Mouse (Mus musculus) gastrocnemius, adult 8-10 months (tissue): ENCODE data around the gene Nptn. TPM values are rescaled to one million over a fixed set of nuclear protein-coding genes. Genes with fewer than 3 reads are reported as not detected.
"Not testable (repeated sequence)": the region's sequence is repeated elsewhere in the genome, so short reads cannot be mapped to it uniquely, and the experiment has no call there.

Source experiments
- DNase-seq, 2 experiments: peaks; one replicate each; pipeline ENCODE4 v3.0.0; 2022; ENCODE audit warnings: low spot score in 2 of 2
- total RNA-seq, 4 experiments: library from RNA; stranded (reverse); gene quantifications; 2 replicates each; pipeline ENCODE4 v1.2.4; 2022

Nptn gene
- total RNA-seq, 4 experiments from 2014 or later = 90.1 to 125 (median 108) TPM

DNA sequence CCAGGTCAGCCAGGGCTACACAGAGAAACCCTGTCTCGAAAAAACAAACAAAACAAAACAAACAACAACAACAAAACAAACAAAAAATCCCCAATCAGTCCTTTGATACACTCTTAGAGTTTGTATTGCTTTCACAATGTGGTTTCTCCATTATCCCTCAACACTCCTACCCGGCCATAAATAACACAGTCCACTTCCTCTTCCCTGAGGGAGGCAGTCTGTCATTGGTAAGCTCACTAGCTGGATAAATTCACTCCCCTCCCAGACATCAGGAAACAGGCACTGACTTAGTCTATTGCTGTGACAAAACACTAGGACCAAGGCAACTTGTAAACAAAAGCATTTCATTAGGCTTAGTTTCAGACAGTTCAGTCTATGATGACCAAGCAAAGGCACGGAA, 21.8 kb upstream of the Nptn start:
- DNase-seq = no peak

DNA sequence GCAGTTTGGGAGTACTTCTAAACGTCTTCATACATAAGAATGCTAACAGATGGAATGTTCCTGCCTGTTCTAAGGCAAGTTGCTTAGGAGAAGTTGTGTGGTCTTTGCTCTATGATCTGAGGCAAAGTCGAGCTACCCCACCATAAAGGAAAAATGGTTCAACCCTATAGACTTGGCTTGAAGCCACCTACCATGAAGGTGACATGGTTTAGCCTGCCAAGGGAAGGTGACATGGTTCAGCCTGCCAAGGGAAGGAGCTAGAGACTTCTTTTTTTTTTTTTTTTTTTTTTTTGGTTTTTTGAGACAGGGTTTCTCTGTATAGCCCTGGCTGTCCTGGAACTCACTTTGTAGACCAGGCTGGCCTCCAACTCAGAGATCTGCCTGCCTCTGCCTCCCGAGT, 16.1 kb upstream of the Nptn start:
- DNase-seq = not testable (repeated sequence)

DNA sequence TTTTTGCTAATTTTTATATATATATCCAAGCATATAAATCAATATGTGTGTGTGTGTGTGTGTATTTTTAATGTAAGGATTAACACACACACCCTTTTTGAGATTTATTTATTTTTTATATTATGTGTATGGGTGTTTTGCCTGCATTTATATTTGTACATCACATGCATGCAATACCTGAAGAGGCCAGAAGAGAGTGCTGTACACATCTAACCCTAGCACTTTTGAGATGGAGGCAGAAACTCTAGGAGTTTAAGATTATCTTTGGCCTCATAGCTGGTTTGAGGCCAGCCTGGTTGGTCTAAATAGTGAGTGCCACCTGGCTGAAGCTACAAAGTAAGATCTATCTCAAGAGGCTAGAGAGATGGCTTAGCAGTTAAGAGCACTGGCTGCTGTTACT, 14.4 kb upstream of the Nptn start:
- DNase-seq = no peak

DNA sequence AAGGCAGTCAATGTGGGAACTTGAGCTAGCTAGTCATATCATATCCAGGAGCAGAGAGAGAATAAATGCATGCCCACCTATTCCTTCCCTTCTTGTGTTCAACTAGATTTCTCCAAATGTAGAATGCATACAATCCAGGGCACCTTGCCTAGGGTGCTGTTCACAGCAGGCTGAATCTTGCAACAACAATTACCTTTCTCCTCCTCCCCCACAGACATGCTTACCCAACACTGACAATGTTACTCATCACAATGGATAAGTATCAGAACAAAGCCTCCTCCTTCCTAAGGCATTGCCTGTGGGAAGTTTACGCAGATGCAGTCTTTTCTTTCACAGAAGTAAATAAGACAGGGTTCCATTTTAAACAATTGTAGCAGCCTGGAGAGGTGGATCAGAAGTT, 11.0 kb upstream of the Nptn start:
- no peak for DNase-seq

DNA sequence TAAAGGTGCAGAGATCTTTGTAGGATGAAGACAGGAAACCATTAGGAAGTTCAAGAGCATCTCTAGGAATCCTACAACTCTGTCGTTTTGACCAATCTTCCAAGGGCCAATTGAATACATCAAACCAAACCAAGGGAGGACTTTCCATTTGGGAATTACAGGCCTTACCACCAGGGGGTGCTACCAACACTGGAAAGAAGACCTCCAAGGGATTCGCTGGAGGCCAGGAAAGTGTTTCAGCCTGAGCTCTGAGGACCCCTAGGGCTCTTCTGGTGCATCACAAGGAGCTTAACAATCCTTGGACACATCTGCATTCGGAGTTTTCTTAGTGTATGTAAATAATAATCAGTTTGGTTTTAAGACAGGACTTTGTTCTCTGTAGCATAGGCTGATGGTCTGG, 3.4 kb upstream of the Nptn start:
- DNase-seq = peak; percentile 80 to 83

DNA sequence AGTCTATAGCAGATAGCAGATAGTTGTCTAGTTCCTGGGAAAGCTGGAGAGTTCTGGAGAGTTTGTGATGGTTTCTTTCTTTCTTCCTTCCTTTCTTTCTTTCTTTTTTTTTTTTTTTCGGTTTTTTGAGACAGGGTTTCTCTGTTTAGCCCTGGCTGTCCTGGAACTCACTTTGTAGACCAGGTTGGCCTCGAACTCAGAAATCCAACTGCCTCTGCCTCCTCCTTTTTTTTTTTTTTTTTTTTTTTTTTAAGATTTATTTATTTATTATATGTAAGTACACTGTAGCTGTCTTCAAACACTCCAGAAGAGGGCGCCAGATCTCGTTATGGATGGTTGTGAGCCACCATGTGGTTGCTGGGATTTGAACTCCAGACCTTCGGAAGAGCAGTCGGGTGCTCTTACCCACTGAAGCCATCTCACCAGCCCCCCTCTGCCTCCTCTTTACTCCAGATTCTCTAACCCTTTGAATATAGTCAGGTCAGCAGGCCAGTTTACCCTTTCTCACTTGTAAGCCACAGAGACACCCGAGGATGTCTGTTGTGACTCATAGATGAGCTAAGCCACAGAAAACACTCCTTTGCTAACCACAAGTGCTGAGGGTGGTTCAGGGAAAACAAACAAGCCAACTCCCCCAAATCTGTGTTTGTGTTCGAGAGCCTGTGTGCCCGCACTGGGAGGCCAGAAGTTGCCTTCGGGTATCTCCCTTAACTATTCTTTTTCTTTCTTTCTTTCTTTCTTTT, 1.4 kb upstream of the Nptn start:
- DNase-seq = not testable (repeated sequence)

DNA sequence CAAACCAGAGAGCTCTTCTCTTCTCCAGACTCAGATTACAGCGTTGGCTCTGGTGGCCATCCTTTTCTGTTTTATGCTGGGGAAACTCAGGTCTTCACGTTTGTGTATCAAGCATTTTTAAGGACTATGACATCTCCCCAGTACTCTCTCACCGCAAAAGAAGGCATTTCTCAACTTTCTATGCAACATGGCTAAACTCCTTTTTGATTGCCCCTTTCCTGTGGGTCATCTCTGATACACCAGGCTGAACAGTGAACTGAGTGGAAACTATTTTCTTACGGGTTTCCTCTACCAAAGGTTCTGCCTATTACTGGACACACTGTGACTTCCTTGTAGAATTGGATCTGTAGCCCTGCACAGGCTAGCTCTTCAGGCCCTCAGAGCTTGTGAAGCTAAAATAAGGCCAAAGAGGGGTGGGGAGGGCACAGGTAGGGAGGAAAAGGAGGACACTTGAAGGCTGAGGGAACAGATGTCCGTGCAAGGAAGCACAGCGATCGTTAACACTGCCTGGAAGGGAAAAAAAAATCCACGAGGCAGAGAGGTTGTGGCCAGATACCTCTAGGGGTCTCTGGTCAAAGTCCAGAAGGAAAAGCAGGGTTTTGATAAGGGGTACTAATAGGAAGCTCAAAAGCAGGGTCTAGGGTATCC, 633 bp upstream of the Nptn start:
- DNase-seq = peak in 1 of 2 experiments; percentile 7

DNA sequence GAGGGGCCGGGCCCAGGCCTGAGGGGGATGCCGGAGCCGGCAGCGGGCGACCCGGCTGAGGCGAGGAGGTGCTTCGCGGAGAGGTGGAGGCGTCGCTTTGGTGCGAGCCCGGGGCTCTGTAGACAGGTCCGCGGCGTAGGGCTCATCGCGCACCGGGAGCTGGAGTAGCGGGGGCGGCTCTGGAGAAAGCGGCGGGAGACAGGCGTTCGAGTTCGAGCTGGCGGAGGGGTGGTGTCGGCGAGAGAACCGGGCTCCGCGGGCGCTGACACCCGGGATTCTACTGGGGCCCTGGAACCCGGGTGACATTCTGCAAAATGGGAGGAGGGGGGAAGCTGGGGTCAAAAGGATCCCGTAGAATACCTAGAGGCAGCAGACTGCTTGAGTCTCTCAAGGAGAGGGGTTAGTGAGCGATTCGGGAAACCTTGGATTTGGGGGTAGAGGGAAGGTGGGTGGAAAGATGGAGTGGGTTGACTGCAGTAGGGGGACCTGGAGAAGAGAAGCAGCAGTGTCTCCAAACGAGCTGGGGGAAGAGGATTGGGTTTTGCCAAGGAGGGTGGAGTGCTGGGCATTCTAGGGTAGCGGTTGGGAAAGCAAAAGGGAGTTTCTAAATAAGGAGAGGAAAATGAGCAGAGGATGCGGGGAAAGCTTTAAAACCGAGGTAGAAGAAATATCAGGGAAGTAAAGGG, 684 bp downstream of the Nptn start:
- DNase-seq = peak in 1 of 2 experiments; percentile 34

DNA sequence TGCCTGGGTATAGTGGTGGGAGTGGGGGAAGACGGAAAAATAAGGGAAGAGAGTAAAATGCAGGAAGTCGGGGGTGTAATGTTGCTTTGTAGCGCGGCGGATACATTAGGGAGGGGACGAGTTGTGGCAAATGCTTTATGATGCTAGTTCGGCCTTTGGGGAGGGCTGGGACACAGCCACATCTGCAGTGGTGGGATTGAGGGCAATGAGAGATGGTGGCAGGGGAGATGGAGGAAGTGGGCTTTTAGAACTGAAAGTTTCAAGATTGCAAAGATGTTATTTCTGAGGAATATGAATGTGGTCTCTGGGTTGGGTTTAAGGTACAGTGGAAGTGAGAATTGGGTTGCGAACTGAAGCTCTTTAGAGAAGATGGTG, 1.2 kb downstream of the Nptn start:
- DNase-seq = no peak

DNA sequence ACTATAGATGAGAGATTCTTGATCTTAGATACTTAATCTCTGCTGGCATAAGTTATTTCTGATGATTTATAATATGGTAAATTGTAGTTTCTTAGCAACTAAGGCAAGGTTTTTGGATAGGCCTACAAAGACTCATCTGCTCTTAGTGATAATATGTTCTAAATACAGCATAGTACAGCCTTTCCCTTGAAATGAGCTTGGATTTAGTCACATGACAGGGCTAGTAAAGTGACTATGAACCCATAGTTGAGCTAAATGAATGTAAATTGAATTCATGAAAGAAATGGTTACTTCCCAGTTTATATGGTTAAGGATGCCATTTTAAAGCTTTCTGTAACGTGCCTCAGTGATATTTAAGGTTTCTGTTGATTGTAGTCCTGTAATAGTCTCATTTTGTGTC, 2.3 kb downstream of the Nptn start:
- no peak for DNase-seq

DNA sequence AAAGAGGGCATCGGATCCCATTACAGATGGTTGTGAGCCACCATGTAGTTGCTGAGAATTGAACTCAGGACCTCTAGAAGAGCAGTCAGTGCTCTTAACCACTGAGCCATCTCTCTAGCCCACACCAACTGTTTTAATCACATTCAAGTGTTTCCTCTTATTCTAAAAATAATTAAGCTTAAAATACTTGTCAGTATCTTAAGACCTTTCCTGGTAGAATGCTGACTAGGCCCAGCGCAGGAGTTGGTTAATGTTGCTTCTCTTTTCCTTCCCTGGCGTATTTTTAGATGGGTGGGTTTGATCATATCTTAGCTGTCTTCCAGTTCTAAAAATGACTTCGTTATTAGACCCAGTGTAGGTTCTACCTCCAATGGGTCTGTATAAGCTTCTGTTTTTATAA, 6.6 kb downstream of the Nptn start:
- DNase-seq = no peak

DNA sequence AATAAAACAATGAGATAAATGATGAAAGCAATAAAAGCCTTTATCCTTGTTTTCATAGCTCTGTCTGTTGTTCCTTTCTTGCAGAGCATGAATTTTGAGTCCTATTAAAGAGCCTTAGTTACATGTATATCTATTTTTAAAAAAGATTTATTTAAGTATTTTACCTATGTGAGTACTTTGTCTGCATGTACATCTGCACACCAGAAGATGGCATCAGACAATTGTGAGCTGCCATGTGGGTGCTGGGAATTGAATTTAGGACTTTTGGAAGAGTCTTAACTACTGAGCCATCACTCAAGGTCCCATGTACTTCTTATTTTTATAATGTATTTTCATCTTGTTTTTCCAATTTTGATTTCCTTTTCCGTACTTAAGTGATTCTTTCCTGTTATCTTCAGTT, 13.3 kb downstream of the Nptn start:
- DNase-seq = no peak

DNA sequence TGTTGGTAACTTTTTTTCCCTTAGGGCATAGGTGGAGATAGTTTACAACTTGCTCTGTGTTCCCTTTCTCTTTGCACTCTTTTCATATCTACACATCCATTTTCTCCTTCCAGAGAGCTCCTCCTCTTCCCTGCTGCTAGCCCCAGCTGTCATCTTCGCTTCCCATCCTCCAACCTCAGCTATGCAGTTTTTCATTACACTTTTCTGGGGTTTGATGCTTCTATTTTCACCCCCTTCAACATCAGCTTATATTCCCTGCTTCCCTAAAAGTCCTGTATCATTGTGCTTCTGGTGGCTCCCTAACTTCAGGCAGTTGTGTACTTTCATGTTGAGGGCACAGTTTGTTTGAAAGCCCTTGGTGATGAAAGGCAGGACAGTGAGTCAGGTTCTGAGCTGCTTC, 31.8 kb downstream of the Nptn start:
- no peak for DNase-seq

DNA sequence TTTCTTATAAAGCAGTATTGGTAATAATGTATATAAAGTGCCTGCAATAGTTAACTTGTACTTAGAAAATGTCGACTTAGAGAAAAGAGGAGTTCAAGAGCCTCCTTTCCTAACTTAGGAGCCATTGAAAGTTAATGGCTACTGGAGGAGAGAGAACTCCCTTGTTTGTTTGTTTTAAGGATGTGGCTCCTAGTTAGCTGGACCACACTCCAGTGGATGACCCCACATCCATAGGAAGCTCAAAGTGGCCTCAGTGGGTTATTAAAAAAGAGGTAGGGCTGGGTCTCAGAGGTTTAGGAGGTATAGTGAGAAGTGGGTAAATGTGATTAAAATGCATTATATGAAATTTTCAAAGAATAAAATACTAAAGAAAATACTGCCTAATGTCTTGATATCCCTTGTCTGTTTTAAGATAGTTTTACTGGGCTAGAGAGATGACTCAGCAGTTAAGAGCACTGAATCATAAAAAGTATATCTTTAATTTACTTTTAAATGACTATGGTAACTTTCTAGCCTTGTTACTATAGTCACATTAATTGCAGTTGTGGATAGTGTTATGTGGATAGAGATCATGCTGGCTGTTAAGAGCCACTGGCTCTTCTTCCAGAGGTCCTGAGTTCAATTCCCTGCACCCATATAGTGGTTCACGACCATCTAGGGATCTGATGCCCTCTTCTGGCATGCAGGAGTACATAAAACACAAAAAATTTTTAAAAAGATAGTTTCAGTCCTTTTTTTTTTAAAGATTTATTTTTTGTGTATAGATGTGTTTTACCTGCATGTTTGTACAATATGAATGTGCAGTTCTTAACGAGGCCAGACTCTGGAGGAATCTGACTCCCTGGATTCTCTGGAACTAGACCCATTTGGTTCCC, 33.3 kb downstream of the Nptn start:
- no peak for DNase-seq

DNA sequence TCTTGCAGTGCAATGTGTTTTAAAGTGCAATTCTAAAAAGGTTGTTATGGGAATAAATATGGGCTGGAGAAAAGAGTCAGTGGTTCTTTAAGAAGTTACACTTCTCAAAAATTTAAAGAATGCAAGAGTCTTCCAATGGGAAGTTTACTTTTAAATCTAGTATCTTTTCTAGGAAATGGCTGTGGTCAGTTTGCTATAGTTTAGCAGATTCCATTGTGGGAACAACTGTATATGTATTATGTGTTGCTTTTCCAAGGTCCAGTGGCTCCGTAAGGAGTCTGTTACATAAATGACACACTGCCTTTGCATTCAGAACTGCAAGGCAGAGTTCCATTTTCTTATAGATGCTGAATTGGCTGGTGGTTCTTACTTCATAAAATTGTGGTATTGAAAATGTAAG, 41.0 kb downstream of the Nptn start:
- DNase-seq = no peak

DNA sequence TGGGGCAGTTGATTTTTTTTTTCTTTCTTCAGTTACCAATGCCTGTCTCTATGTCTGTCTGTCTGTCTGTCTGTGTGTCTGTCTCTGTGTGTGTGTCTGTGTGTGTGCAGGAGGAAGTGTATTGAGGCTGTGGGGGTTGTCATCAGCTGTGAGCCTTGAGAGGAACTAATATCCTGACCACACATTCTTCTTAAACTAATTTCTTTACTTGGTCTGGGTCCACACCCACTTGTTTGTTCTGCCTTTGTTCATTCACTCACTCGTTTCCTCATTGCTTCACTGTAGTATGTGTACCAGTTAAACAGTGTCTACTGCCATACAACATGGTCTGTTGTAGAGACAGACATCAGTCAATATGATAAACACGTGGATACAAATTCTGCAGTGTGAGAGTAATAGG, 45.2 kb downstream of the Nptn start:
- no peak for DNase-seq

DNA sequence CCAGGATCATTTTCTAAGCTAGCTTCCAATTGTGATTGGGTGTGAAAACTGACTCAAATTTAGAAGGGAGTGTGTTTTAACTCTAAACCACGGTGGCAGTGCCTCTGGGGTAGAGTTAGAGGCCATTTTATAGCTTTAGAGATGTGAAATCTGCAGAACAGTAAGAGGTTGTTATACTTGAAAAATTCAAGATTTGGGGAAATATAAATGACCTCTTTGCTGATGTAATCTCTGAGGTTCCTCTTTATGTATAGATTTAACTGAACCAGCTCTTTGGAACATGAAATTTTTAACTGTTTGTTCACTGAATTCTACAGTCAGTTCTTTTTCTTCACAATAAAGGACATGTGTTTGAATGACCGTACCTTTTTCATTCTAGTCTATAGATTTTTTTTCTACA, 48.4 kb downstream of the Nptn start:
- no peak for DNase-seq

DNA sequence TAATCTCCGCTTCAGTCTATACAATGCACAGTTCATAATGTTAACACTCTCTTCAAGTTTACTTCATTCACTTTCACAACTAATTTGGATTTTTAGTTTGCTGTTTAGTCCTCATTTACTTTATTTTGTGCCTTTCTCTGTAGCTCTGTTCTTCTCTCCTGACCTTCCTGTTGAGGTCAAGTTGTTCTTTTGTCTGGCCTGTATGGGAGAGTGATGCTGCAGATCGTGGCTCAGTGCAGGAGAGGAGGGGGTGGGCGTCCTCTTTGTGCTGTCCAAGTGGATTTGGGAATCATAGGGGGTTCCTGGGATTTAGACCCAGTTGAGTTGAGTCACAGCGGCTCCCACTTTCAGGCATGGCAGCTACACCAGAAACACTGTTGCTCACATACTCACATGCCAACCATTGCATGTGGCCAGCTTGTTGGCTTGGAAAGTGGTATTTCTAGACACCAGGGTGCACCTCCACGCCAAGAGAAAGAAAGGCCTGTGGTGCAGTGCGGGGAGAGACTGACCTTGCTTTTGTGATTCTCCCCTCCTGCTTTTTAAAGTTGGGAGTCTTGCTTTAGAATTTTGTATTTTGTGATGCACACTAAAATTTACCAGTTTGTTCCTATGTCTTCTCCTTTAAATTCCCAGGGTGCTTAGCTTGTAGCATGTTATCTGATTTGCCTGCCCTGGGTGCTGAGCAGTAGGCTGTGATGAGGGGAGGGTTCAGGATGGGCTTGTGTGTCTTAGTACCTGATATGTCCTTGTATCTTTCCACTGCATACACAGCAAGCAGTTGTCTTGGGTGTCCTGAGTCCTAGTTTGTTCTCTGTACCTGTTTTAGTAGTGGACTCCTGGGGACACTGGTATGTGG, 66.6 kb downstream of the Nptn start:
- DNase-seq = no peak

DNA sequence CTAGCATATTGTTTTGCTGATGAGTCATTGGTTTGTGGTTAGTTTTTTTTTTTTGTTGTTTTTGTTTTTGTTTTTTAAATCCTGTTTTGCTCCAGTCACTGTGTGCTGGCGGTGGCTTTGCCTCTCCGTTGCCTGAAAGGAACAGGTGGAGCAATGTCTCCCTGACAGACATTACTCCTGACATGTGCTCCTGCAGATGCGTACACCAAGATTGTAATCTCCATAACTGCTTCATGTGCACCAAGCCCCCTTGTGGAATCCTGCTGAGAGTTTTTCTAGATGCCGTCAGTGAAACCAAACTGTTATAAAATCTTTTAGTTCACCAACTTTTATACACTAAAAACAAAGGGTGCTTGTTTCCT, 67.2 kb downstream of the Nptn start:
- no peak for DNase-seq

DNA sequence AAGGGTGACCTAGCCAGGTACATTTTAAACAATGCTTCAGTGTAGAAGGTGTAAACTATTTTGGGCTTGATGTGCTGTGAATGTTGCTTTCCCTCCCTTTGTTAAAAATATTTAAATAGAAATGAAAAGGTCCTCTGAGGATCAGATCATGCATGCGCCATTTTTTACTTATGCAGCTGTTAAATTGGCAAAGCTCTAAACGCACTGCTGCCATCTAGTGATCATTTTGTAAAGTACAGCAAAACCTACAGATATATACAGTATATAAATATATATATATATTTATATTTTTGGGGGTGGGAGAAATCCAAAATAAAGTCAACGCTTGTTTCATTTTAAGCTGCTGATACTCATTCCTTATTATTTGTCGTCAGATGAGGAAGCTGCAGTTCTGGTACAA, 70.0 kb downstream of the Nptn start:
- DNase-seq = no peak

DNA sequence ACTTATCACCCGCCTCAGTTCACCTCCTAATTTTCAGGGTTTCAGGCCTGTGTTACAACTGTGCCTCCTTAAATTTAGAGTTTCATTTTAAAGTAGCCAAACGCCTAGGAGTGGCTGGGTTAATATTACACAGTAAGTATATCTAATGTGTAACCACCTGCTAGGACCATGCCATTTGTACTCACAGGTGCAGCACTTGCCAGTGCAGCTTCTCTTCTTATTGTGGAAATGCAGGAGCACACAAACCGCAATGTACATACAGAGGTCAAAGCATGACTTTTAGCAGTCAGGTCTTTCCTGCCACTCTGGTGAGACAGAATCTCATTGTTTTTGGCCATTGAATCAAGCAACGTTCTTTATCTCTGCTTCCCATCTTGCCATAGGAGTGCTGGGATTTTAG, 72.5 kb downstream of the Nptn start:
- no peak for DNase-seq
